Mouse (Mus musculus) forebrain, embryonic 13.5 days (tissue): ENCODE results near the gene Unc79. TPM values are rescaled to one million over a fixed set of nuclear protein-coding genes. Genes with fewer than 3 reads are reported as not detected.

ENCODE experiments used
- ATAC-seq: fragments of 200-750 bp; cut with Nextera tagmentation; 2 replicates; pipeline ENCODE4 v1.8.0; 2017
- H3K27ac ChIP-seq: fragments of 300-500 bp; sonication (generic); 2 replicates; pipeline ENCODE4 v1.5.1; 2015; ENCODE audit warnings: inconsistent platforms, mild to moderate bottlenecking, moderate library complexity
- H3K27me3 ChIP-seq: fragments of 300-500 bp; sonication (generic); 2 replicates; pipeline ENCODE4 v1.6.1; 2015; ENCODE audit warnings: mild to moderate bottlenecking, inconsistent platforms
- H3K36me3 ChIP-seq: fragments of 300-500 bp; sonication (generic); 2 replicates; pipeline ENCODE4 v1.6.1; 2015; ENCODE audit warnings: mild to moderate bottlenecking, inconsistent platforms; ENCODE audit not compliant: poor library complexity, severe bottlenecking
- H3K4me1 ChIP-seq: fragments of 300-500 bp; sonication (generic); 2 replicates; pipeline ENCODE4 v1.6.1; 2015; ENCODE audit warnings: inconsistent platforms
- H3K4me2 ChIP-seq: fragments of 300-500 bp; sonication (generic); 2 replicates; pipeline ENCODE4 v1.6.1; 2015; ENCODE audit warnings: inconsistent platforms, mild to moderate bottlenecking, moderate library complexity
- H3K4me3 ChIP-seq: fragments of 300-500 bp; sonication (generic); 2 replicates; pipeline ENCODE4 v1.5.1; 2015; ENCODE audit warnings: mild to moderate bottlenecking, inconsistent platforms
- H3K9ac ChIP-seq: fragments of 300-500 bp; sonication (generic); 2 replicates; pipeline ENCODE4 v1.6.1; 2015; ENCODE audit warnings: mild to moderate bottlenecking, inconsistent platforms
- H3K9me3 ChIP-seq: fragments of 300-500 bp; sonication (generic); replicated peaks from 2 replicates; pipeline ENCODE4 v1.6.1; 2016; ENCODE audit warnings: inconsistent platforms
- whole genome bisulfite sequencing: fragments of 180-500 bp; shearing (Covaris S2); methylation state at CpG from one replicate; pipeline ENCODE4 v1.1.7; 2015; 5-methylcytosine and 5-hydroxymethylcytosine counted together
- polyA plus RNA-seq: library from polyadenylated mRNA; unstranded; fragments of >200 nt; fragmentation: Nextera tagmentation; extraction: Ambion mirVana; gene quantifications from 2 replicates; pipeline ENCODE4 v1.2.1, GENCODE M21; 2015

The Unc79 gene
- polyA plus RNA-seq, 1 experiment from 2014 or later = 5.3 TPM

DNA sequence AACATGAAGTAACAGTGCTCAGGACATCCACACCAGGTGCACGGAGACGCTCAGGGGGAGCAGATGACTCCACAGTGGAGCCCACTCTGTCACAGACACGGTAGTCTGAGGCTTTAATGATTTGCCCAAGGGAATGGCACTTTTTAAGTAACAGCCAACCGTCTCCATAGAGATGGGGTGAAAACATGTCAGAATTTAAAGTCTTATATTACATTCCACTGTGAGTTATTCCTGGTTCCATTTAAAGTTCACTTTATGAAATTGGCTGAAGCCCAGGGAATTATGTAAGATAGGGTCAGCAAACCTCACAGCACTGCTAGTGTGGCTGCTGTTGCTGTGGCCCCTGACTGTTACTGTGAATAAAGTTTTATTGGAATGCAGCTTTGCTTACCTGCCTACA is 95.8 kb downstream of the Unc79 start:
- no peak overlapping the region for H3K4me3 ChIP-seq
- no peaks in the 10 kb centered on the region for H3K9me3 ChIP-seq
- no peaks in the 10 kb centered on the region for H3K27me3 ChIP-seq
- H3K27ac ChIP-seq = no peak overlapping the region
- H3K9ac ChIP-seq = no peak overlapping the region
- H3K4me1 ChIP-seq = no peaks in the 10 kb centered on the region
- no peak overlapping the region for H3K4me2 ChIP-seq
- WGBS = 76% methylated on average over 4 of the region's 4 CpGs
- H3K36me3 ChIP-seq = peaks cover 19% of the 10 kb centered on the region
- no peak for ATAC-seq

DNA sequence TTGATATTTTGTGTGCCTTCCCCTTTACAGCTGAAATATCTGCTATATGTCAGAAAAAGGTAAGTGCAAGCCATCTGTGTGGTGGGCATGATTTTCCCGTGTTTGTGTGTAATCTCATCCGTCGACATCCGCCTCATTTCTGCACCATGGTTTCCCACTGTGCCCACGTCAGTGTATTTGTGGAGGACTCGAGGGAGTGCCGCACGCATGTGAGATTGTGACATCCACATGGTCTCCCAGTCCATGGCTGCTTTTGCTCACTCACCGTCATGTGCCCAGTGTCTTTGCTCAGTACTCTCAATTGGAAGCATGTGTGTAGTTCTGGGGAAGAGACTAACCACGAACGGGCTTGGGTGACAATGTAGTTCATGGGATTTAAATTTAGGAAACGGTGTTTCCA is 101.2 kb downstream of the Unc79 start:
- no peak for ATAC-seq
- no peak overlapping the region for H3K9ac ChIP-seq
- no peak overlapping the region for H3K4me2 ChIP-seq
- H3K36me3 ChIP-seq = peaks cover 20% of the 10 kb centered on the region; the same call in 1 of the 2 replicates
- H3K9me3 ChIP-seq = no peaks in the 10 kb centered on the region
- H3K27ac ChIP-seq = no peak overlapping the region
- H3K4me1 ChIP-seq = no peaks in the 10 kb centered on the region
- H3K4me3 ChIP-seq = no peak overlapping the region
- 93% methylated on average over 12 of the region's 12 CpGs for WGBS
- H3K27me3 ChIP-seq = no peaks in the 10 kb centered on the region

DNA sequence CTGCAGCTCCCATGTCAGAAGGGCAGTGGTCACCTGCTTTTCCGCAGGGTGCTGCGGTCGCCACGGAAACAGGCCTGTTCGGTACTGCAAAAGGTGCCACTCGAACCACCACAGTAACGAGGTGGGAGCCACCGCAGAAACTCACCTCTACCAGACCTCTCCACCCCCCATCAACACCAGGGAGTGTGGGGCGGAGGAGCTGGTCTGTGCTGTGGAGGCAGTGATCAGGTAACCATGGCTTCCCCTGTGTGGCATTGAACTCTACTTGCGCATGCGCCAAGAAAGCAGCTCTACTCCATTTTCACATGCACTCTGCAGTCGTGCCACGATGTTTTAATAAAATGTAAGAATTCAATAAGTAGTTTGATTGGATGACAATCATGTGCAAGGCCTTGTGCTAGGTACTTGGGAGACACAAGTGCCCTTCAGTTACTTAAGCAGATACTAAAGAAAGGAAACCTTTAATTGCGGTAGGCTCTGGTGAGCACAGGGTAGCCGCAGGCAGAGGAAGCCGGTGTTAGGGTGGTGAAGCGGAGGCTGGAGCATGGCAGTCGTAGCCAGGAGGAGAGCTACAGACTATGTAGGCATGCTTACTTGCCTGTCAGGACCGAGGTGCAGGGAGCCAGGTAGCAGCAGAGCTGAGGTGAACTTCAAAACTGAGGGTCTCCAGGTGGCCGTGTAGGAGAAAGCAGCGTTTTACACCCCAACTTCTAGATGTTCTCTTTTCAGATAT is 110.8 kb downstream of the Unc79 start:
- WGBS = 76% methylated on average over 21 of the region's 21 CpGs
- Histone ChIP-seq H3K4me2 (no peak overlapping the region), H3K9ac (no peak overlapping the region), H3K4me3 (no peak overlapping the region), H3K9me3 (no peaks in the 10 kb centered on the region), H3K4me1 (no peaks in the 10 kb centered on the region), H3K27ac (no peak overlapping the region), H3K27me3 (0 out of 2 replicates have a peak, but pooled peaks cover 3% of the 10 kb centered on the region), H3K36me3 (peaks cover 10% of the 10 kb centered on the region)
- no peak for ATAC-seq

DNA sequence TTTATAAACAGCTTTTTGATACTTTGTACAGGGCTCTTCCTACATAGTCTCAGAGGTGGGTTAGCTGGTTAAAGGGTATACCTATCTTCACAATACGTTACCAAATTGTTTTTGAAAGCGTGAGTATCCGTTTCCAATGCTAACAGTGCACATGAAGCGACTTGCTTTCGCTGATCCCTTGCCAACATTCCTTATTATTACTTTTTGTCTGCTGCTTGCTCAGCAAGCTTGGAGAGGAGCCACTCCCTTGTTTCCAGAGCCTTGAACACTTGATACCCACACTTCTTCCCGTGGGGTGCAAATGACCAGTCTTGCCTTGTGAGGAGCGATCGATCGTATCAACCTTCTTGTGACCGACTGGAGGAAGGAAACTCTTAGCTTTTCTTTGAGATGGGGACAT is 112.1 kb downstream of the Unc79 start:
- H3K9me3 ChIP-seq = no peaks in the 10 kb centered on the region
- H3K27ac ChIP-seq = no peak overlapping the region
- H3K27me3 ChIP-seq = 0 out of 2 replicates have a peak, but pooled peaks cover 3% of the 10 kb centered on the region
- WGBS = 91% methylated on average over 10 of the region's 10 CpGs
- peaks cover 10% of the 10 kb centered on the region for H3K36me3 ChIP-seq
- no peak overlapping the region for H3K9ac ChIP-seq
- no peak overlapping the region for H3K4me2 ChIP-seq
- H3K4me1 ChIP-seq = no peaks in the 10 kb centered on the region
- no peak overlapping the region for H3K4me3 ChIP-seq
- no peak for ATAC-seq

DNA sequence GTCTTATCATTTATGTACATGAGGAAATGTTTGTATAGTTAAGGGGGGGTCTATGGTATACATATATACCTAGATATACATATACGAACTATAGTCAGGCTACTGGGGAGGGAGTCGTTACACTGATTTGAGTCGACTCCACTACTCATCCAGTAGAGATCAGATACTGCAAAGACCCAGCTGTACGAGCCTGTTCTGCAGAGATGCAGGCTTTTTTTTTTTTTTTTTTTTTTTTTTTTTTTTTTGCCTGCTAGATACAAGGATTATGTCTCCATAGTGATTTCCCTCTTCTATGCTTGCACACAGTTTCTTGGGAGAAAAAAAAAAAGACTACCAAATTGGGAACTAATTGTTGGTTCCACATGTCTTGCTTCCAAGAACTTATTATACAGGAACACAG is 113.5 kb downstream of the Unc79 start:
- Histone ChIP-seq H3K27me3 (0 out of 2 replicates have a peak, but pooled peaks cover 3% of the 10 kb centered on the region), H3K4me1 (no peaks in the 10 kb centered on the region), H3K9ac (no peak overlapping the region), H3K9me3 (no peaks in the 10 kb centered on the region), H3K36me3 (peaks cover 10% of the 10 kb centered on the region), H3K4me2 (no peak overlapping the region), H3K4me3 (no peak overlapping the region), H3K27ac (no peak overlapping the region)
- 70% methylated on average over 4 of the region's 4 CpGs for WGBS
- ATAC-seq = no peak

DNA sequence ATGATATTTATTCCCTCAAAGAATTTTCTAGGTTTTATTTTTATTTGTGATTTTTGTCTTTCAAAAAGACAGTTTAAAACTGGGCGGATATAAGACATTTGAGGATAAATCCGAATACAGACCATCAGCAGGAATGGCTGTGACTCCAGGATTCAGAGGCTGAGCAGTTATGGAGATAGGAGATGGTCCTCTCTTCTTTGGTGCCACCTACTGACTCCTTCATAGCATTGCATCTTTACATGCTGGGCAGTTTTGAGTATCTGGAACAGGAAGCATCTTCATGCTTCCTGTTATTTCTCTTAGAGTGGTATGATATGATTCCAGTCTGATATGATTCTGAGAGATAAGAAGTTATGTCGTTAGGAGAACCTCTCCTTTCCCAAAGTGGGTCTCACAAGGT is 116.3 kb downstream of the Unc79 start:
- H3K4me3 ChIP-seq = no peak overlapping the region
- peak; percentile 67; the same call in 1 of the 2 replicates for ATAC-seq

DNA sequence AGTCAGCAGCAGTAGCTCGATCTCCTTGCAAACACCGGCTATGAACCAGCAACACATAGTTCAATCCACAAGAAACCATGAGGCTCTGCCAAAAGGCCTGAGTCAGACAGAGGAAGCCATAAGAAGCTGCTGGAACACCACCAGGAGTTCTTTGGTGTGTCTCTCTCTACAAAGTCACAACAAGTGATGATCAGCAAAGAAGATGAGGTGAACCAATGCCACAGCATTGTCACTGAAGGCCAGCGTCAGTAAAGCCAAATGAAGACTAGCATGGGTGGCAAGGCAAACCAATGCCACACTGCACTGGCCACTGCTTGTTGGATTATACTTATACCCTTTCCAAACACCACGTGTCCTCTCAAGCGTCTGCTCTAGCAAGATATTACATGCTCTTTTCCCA is 119.5 kb downstream of the Unc79 start:
- Histone ChIP-seq H3K36me3 (peaks cover 15% of the 10 kb centered on the region; the same call in 1 of the 2 replicates), H3K27ac (no peak overlapping the region), H3K27me3 (0 out of 2 replicates have a peak, but pooled peaks cover 3% of the 10 kb centered on the region), H3K4me3 (no peak overlapping the region), H3K9me3 (no peaks in the 10 kb centered on the region), H3K4me2 (no peak overlapping the region), H3K4me1 (no peaks in the 10 kb centered on the region), H3K9ac (no peak overlapping the region)
- ATAC-seq = no peak
- 85% methylated on average over 5 of the region's 5 CpGs for WGBS

More for the DNA sequence above, 116.3 kb downstream of the Unc79 start:
- H3K27ac ChIP-seq = no peak overlapping the region
- H3K36me3 ChIP-seq = peaks cover 15% of the 10 kb centered on the region
- no peaks in the 10 kb centered on the region for H3K4me1 ChIP-seq
- 0 out of 2 replicates have a peak, but pooled peaks cover 3% of the 10 kb centered on the region for H3K27me3 ChIP-seq
- no peak overlapping the region for H3K4me2 ChIP-seq
- no peaks in the 10 kb centered on the region for H3K9me3 ChIP-seq
- WGBS = 13% methylated on average over 3 of the region's 3 CpGs
- no peak overlapping the region for H3K9ac ChIP-seq

DNA sequence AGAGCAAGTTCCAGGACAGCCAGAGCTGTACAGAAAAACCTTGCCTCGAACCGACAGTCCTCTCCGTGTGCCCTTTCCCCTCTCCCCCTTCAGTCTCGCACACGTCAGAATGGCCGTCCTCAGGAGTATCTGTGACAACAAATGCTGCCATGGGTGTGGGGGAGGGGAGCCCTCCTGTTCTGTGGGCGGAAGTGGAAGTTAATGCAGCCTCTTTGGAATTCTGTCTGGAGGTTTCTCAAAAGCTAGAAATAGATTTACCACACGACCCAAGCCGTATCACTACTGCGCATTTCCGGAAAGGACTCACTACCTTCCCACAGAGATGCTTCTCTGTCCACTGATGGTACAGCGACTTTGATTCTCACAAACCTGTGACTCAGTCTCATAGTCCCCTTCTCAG is 120.9 kb downstream of the Unc79 start:
- no peak for ATAC-seq
- Histone ChIP-seq H3K4me2 (no peak overlapping the region), H3K36me3 (peaks cover 17% of the 10 kb centered on the region; the same call in 1 of the 2 replicates), H3K4me1 (no peaks in the 10 kb centered on the region), H3K27ac (no peak overlapping the region), H3K9me3 (no peaks in the 10 kb centered on the region), H3K9ac (no peak overlapping the region), H3K27me3 (no peaks in the 10 kb centered on the region), H3K4me3 (no peak overlapping the region)
- 77% methylated on average over 12 of the region's 12 CpGs for WGBS

DNA sequence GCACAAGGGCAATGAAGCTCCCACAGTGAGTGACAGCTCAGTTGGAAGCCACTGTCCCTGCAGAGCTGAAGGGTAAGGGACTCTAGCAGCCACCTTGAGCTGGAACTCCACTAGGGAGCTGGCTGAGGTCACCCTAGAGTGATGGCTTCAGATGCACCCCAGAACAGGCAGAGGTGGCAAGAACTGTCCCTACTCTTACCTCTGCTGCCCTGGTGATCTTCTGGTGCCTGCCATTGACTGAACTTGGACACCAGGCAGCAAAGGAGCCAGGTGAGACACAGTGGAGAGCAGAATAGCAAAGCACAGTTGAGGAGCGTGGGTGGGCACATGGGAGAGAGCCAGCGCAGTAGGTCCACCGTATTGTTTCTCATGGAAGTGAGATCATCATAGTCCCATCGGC is 125.3 kb downstream of the Unc79 start:
- 97% methylated on average over 4 of the region's 4 CpGs for WGBS
- Histone ChIP-seq H3K9ac (no peak overlapping the region), H3K36me3 (peaks cover 17% of the 10 kb centered on the region; the same call in 1 of the 2 replicates), H3K4me3 (no peak overlapping the region), H3K4me2 (no peak overlapping the region), H3K9me3 (no peaks in the 10 kb centered on the region), H3K4me1 (no peaks in the 10 kb centered on the region), H3K27ac (no peak overlapping the region), H3K27me3 (no peaks in the 10 kb centered on the region)
- no peak for ATAC-seq

DNA sequence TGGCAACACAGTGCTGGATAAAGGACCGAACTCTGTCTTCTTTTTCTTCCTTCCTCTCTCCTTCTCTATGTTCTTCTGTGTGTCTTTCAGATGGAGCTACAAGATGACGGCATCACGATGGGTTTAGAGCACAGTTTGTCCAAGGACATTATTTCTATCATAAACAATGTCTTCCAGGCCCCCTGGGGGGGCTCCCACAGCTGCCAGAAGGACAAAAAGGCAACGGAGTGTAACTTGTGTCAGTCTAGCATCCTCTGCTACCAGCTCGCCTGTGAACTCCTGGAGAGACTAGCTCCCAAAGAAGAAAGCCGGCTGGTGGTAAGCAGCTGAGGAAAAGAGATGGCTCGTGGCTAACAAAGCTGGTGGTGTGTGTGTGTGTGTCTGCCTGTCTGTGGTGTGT is 130.1 kb downstream of the Unc79 start:
- 51% methylated on average over 7 of the region's 7 CpGs for WGBS
- Histone ChIP-seq H3K4me2 (no peak overlapping the region), H3K9ac (no peak overlapping the region), H3K4me1 (no peaks in the 10 kb centered on the region), H3K4me3 (no peak overlapping the region), H3K36me3 (peaks cover 12% of the 10 kb centered on the region), H3K27me3 (no peaks in the 10 kb centered on the region), H3K9me3 (no peaks in the 10 kb centered on the region), H3K27ac (no peak overlapping the region)
- no peak for ATAC-seq

DNA sequence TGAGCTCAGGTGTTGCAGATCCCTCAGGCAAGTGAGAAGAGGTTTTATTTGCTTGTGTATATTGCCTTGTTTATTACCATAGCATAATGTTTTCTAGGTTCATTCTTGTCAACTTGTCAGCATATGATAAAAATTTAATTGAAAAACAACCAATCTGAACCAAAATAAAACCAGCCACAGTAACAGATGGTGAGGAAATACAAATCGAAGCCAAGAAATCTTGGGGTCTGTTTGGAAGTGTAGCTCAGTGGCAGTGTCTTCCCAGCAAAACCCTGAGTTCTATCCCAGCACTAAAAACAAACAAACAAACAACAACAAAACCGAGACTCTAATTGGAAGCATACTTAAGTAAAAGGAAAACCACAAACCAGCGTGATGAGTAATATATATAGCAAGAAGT is 131.4 kb downstream of the Unc79 start:
- H3K9me3 ChIP-seq = no peaks in the 10 kb centered on the region
- H3K27ac ChIP-seq = no peak overlapping the region
- no peak overlapping the region for H3K4me2 ChIP-seq
- H3K4me1 ChIP-seq = no peaks in the 10 kb centered on the region
- H3K4me3 ChIP-seq = no peak overlapping the region
- H3K36me3 ChIP-seq = peaks cover 21% of the 10 kb centered on the region
- no peak for ATAC-seq
- H3K9ac ChIP-seq = no peak overlapping the region
- WGBS = 87% methylated on average over 3 of the region's 3 CpGs
- no peaks in the 10 kb centered on the region for H3K27me3 ChIP-seq

DNA sequence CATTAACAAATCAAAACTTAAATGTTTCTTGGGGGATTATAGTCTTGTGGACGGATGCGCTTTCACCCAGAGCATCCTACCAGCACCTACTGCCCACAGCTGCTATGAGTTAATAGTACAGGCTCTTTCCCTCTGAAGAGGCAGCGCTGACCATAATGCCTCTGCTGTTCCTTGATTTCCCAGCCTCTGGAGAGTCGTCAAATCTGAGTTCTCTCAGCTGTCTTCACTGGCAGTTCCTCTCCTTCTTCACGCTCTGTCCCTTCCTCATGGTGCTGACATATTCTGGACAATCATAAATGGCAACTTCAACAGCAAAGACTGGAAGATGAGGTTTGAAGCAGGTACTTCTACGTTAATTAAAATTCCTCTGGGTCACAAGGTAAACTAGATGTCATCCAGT is 143.2 kb downstream of the Unc79 start:
- no peak for ATAC-seq
- Histone ChIP-seq H3K4me1 (no peaks in the 10 kb centered on the region), H3K9me3 (no peaks in the 10 kb centered on the region), H3K27me3 (no peaks in the 10 kb centered on the region), H3K4me2 (no peak overlapping the region), H3K4me3 (no peak overlapping the region), H3K27ac (no peak overlapping the region), H3K9ac (no peak overlapping the region), H3K36me3 (peaks cover 20% of the 10 kb centered on the region)
- 87% methylated on average over 6 of the region's 6 CpGs for WGBS

DNA sequence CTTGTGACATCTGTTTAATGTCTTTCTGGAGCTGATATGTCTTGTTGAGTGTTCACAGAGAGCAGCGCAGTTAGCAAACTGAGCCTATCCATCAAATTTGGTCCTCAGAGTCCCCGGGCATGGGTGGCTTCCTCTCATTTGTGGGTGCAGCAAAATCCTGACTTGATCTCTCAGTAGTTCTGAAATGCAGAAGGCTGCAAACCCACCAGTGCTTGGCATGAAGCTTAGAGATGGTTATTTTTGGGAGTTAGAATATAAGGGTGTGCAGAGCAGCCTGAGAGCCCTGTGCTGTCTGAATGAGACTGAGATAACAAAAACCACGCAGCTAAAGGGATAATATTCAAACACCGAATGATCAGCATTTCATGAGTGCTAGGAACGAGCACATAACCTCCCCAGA is 146.5 kb downstream of the Unc79 start:
- Histone ChIP-seq H3K36me3 (peaks cover 10% of the 10 kb centered on the region; the same call in 1 of the 2 replicates), H3K9ac (no peak overlapping the region), H3K9me3 (no peaks in the 10 kb centered on the region), H3K4me2 (no peak overlapping the region), H3K27me3 (no peaks in the 10 kb centered on the region), H3K4me3 (no peak overlapping the region), H3K27ac (no peak overlapping the region), H3K4me1 (no peaks in the 10 kb centered on the region)
- no peak for ATAC-seq
- 88% methylated on average over 5 of the region's 5 CpGs for WGBS
